Mouse (Mus musculus) myocyte (in vitro differentiated cells): Measurements from ENCODE around the gene Vgll4. TPM values are rescaled to one million over a fixed set of nuclear protein-coding genes. Genes with fewer than 3 reads are reported as not detected.
"Not testable (repeated sequence)": the region's sequence is repeated elsewhere in the genome, so short reads cannot be mapped to it uniquely, and the experiment has no call there.

Experiments
- H3K27me3 ChIP-seq: one replicate; pipeline ENCODE4 v1.6.1; 2011; ENCODE audit not compliant: control insufficient read depth, insufficient read depth, insufficient read length
- H3K36me3 ChIP-seq: one replicate; pipeline ENCODE4 v1.6.1; 2011; ENCODE audit not compliant: control insufficient read depth, insufficient read depth
- H3K4me2 ChIP-seq: one replicate; pipeline ENCODE4 v1.6.1; 2011; ENCODE audit warnings: low read depth, control low read depth
- H3K4me3 ChIP-seq: one replicate; pipeline ENCODE4 v1.5.1; 2011; ENCODE audit warnings: mild to moderate bottlenecking, control low read depth, moderate library complexity
- H3K79me2 ChIP-seq: one replicate; pipeline ENCODE4 v1.6.1; 2011; ENCODE audit not compliant: control insufficient read depth, insufficient read depth
- H3ac ChIP-seq: one replicate; pipeline ENCODE4 v1.6.1; 2011; ENCODE audit not compliant: control insufficient read depth, insufficient read length
- CEBPB ChIP-seq: IDR thresholded peaks from 2 replicates; pipeline ENCODE4 v1.6.1; 2011; ENCODE audit warnings: mild to moderate bottlenecking, moderate library complexity; ENCODE audit not compliant: poor library complexity, insufficient read depth, severe bottlenecking
- E2F4 ChIP-seq: IDR thresholded peaks from one replicate; pipeline ENCODE4 v1.6.1; 2011; ENCODE audit warnings: mild to moderate bottlenecking, control low read depth, moderate library complexity; ENCODE audit not compliant: insufficient read depth
- MAX ChIP-seq: IDR thresholded peaks from one replicate; pipeline ENCODE4 v1.6.1; 2011; ENCODE audit warnings: low read depth, mild to moderate bottlenecking, control low read depth
- MYOD1 ChIP-seq, 3 experiments: IDR thresholded peaks; one replicate each; pipeline ENCODE4 v1.6.1; 2011; ENCODE audit warnings: control low read depth in 2 of 3, low read depth in 2 of 3, mild to moderate bottlenecking in 2 of 3, moderate library complexity in 1 of 3; ENCODE audit not compliant: insufficient read length in 2 of 3, control insufficient read depth in 1 of 3
- MYOG ChIP-seq, 3 experiments: IDR thresholded peaks; one replicate each; pipeline ENCODE4 v1.6.1; 2011; ENCODE audit warnings: control low read depth in 2 of 3, low read depth in 2 of 3, mild to moderate bottlenecking in 2 of 3; ENCODE audit not compliant: insufficient read length in 2 of 3, control insufficient read depth in 1 of 3, insufficient read depth in 1 of 3
- POLR2A ChIP-seq: IDR thresholded peaks from one replicate; pipeline ENCODE4 v1.6.1; 2011; ENCODE audit warnings: low read depth, mild to moderate bottlenecking, control low read depth, moderate library complexity; ENCODE audit not compliant: insufficient read length
- POLR2AphosphoS2 ChIP-seq: IDR thresholded peaks from one replicate; pipeline ENCODE4 v1.6.1; 2011; ENCODE audit warnings: low read depth, control low read depth; ENCODE audit not compliant: insufficient read length
- REST ChIP-seq: IDR thresholded peaks from one replicate; pipeline ENCODE4 v1.6.1; 2011; ENCODE audit warnings: mild to moderate bottlenecking, control low read depth, moderate library complexity; ENCODE audit not compliant: insufficient read depth, insufficient read length
- SRF ChIP-seq: IDR thresholded peaks from one replicate; pipeline ENCODE4 v1.6.1; 2011; ENCODE audit warnings: low read depth; ENCODE audit not compliant: control insufficient read depth, insufficient read length
- TCF12 ChIP-seq: IDR thresholded peaks from one replicate; pipeline ENCODE4 v1.6.1; 2011; ENCODE audit warnings: mild to moderate bottlenecking, control low read depth; ENCODE audit not compliant: poor library complexity, insufficient read depth, severe bottlenecking
- TCF3 ChIP-seq: IDR thresholded peaks from one replicate; pipeline ENCODE4 v1.6.1; 2011; ENCODE audit warnings: low read depth, control low read depth; ENCODE audit not compliant: insufficient read length
- polyA plus RNA-seq: library from polyadenylated mRNA; unstranded; fragments of >200 nt; fragmentation: generic; extraction: Trizol; gene quantifications from one replicate; pipeline ENCODE4 v1.2.1, GENCODE M21; 2012; ENCODE audit warnings: missing spikeins

Vgll4 gene
- polyA plus RNA-seq, 1 experiment, result 21.1 TPM

GRCm38 (mm10) chr6:114891272-114891671 is 78.5 kb downstream of the Vgll4 start:
- H3K27me3 ChIP-seq, result no peaks in the 10 kb centered on the region
- peaks cover 5% of the 10 kb centered on the region for H3K36me3 ChIP-seq
- peak overlapping the region; percentile 21 for H3K4me2 ChIP-seq
- no peak for TF ChIP-seq POLR2A
- no peak for TF ChIP-seq MYOD1 (IDR thresholded peaks at IDR 0.05; ENCODE audit: control insufficient read depth in 1 of 3, insufficient read length in 2 of 3, low read depth in 2 of 3)
- no peak for TF ChIP-seq TCF3
- no peak for TF ChIP-seq CEBPB
- TF ChIP-seq E2F4, result no peak
- H3K4me3 ChIP-seq, result no peak overlapping the region
- H3ac ChIP-seq, result no peak overlapping the region
- H3K79me2 ChIP-seq, result peaks cover 79% of the 10 kb centered on the region

- H3K4me2 ChIP-seq, result peak overlapping the region; percentile 21
- no peaks in the 10 kb centered on the region for H3K27me3 ChIP-seq
- H3ac ChIP-seq, result no peak overlapping the region
- H3K79me2 ChIP-seq, result peaks cover 79% of the 10 kb centered on the region
- H3K36me3 ChIP-seq, result peaks cover 5% of the 10 kb centered on the region
- no peak overlapping the region for H3K4me3 ChIP-seq
- TF ChIP-seq CEBPB (peak; percentile 71), TCF12 (no peak)
Observed at GRCm38 (mm10) chr6:114890411-114891115, 79.2 kb downstream of the Vgll4 start.

GRCm38 (mm10) chr6:114889971-114890370 is 79.8 kb downstream of the Vgll4 start:
- H3K4me2 ChIP-seq, H3ac ChIP-seq, H3K27me3 ChIP-seq, H3K36me3 ChIP-seq, H3K4me3 ChIP-seq: not testable (repeated sequence)
- peaks cover 83% of the 10 kb centered on the region for H3K79me2 ChIP-seq

GRCm38 (mm10) chr6:114888922-114889321 is 80.9 kb downstream of the Vgll4 start:
- Histone ChIP-seq H3K79me2 (peaks cover 85% of the 10 kb centered on the region), H3K4me2 (peak overlapping the region; percentile 64), H3K4me3 (no peak overlapping the region), H3ac (no peak overlapping the region), H3K36me3 (peaks cover 5% of the 10 kb centered on the region), H3K27me3 (no peaks in the 10 kb centered on the region)
- TF ChIP-seq CEBPB (0 out of 2 replicates have a peak, but pooled peaks have one; percentile 15), MYOD1 (IDR thresholded peaks at IDR 0.05; ENCODE audit: control insufficient read depth in 1 of 3, insufficient read length in 2 of 3, low read depth in 2 of 3) (peak; percentile 16 to 97 (median 97)), TCF12 (peak; percentile 39), POLR2AphosphoS2 (no peak), POLR2A (no peak), MYOG (IDR thresholded peaks at IDR 0.05; ENCODE audit: control insufficient read depth in 1 of 3, insufficient read depth in 1 of 3, insufficient read length in 2 of 3, low read depth in 2 of 3) (peak in 2 of 3 experiments; percentile 80 to 91), TCF3 (peak; percentile 74), SRF (no peak), MAX (no peak)

GRCm38 (mm10) chr6:114886504-114887361 is 83.1 kb downstream of the Vgll4 start:
- Histone ChIP-seq H3K27me3 (no peaks in the 10 kb centered on the region), H3K36me3 (peaks cover 5% of the 10 kb centered on the region), H3ac (no peak overlapping the region), H3K79me2 (peaks cover 87% of the 10 kb centered on the region), H3K4me3 (no peak overlapping the region), H3K4me2 (peak overlapping the region; percentile 32)
- TF ChIP-seq SRF, result no peak
- TF ChIP-seq POLR2AphosphoS2, result no peak
- TF ChIP-seq MYOG (IDR thresholded peaks at IDR 0.05; ENCODE audit: control insufficient read depth in 1 of 3, insufficient read depth in 1 of 3, insufficient read length in 2 of 3, low read depth in 2 of 3), result no peak

GRCm38 (mm10) chr6:114886012-114886411 is 83.8 kb downstream of the Vgll4 start:
- H3K36me3 ChIP-seq, result peaks cover 5% of the 10 kb centered on the region
- H3K79me2 ChIP-seq, result peaks cover 87% of the 10 kb centered on the region
- TF ChIP-seq REST (no peak), MYOG (IDR thresholded peaks at IDR 0.05; ENCODE audit: control insufficient read depth in 1 of 3, insufficient read depth in 1 of 3, insufficient read length in 2 of 3, low read depth in 2 of 3) (no peak), MYOD1 (IDR thresholded peaks at IDR 0.05; ENCODE audit: control insufficient read depth in 1 of 3, insufficient read length in 2 of 3, low read depth in 2 of 3) (no peak), MAX (no peak)
- H3K4me2 ChIP-seq, result no peak overlapping the region
- no peak overlapping the region for H3ac ChIP-seq
- no peak overlapping the region for H3K4me3 ChIP-seq
- no peaks in the 10 kb centered on the region for H3K27me3 ChIP-seq
